Mouse (Mus musculus): ENCODE results near the gene Kat2b.
"Not testable (repeated sequence)": the region's sequence is repeated elsewhere in the genome, so short reads cannot be mapped to it uniquely, and the experiment has no call there.

Gene Kat2b

DNA sequence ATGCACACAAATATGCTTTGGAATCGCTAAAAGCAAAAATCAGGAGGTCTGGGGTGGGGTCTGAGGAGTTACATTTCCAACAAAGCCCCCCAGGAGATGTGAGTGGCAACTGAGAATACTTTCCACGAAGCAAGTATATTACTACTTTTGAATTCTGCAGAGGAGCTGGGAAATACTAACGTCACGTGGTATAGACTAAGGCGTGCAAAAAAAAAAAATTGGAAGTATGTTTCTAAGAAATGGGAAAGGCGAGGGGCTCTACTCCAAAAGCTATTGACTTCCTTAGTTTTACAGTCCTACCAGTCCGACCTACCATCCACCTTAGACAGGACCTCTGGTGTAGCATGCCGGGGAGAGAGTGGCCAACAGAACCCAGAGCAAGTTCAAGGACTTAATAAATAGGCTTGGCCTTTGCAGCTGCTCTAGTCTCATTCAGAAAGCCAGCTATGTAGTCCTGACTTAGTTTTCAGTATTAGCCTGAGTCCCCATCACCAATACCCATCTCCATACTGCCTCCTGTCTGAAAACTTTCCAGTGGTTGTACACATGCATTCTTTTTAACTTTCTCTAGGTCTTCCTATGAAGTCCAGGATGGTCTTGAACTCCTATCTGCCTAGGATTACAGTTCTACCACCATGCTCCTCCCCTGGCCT lies 2.2 kb downstream of the Kat2b start:
- DNase-seq (ENCODE audit: low read depth in 1 of 2, low spot score in 2 of 2), result no peak

DNA sequence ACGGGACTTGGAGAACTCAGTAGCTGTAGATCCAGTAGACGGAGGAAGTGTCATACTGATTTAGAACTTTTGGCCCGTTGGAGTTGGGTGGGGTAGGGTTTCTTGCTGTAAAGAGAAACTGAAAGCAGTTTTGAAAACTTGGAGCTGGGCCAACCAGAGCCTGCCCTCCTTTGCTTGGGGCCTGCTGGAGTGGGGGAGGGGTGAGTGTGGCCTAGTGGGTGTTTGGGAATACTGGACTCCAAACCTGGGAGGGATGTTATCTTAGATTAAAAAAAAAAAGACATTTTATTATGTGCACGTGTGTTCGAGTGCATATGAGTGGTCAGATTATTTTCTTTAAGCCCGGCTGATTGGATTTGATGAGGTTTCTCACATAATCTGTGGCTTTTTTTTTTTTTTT lies 3.2 kb downstream of the Kat2b start:
- DNase-seq (ENCODE audit: low read depth in 1 of 2, low spot score in 2 of 2), result peak; percentile 9 to 40

GRCm38 (mm10) chr17:53570361-53570875 lies 3.8 kb downstream of the Kat2b start:
- peak; percentile 51 to 54 for DNase-seq (ENCODE audit: low read depth in 1 of 2, low spot score in 2 of 2)

GRCm38 (mm10) chr17:53570932-53571331 lies 4.3 kb downstream of the Kat2b start:
- not testable (repeated sequence) for DNase-seq (ENCODE audit: low read depth in 1 of 2, low spot score in 2 of 2)

DNA sequence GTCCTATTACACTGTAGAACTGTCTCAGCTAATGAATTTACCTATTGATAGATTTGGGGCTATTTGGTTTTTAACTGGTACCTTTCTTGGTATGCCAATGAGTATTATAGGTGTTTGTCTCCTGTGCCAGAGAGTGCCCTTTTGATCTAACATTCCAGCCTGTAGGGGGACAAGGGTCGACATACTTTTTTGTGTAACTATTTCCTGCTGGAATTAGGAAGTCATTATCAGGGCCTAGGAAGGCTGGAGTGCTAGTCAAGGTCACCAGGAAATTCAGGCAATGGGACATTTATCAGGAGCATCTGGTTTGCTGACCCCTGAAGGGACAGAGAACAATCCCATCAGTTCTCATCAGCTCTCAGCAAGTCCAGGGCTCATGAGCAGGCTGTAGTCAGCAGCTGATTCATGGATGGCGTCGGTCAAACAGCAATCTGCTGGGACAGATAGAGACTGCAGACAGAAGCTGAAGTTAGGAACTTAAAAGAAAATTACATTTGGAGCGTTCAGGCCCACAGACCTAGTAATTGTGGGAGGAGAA lies 6.4 kb downstream of the Kat2b start:
- no peak for DNase-seq (ENCODE audit: low read depth in 1 of 2, low spot score in 2 of 2)

- DNase-seq (ENCODE audit: low read depth in 1 of 2, low spot score in 2 of 2), result no peak
These were observed 10.5 kb downstream of the Kat2b start for GRCm38 (mm10) chr17:53577151-53577550.

GRCm38 (mm10) chr17:53577754-53578153 lies 11.1 kb downstream of the Kat2b start:
- no peak for DNase-seq (ENCODE audit: low read depth in 1 of 2, low spot score in 2 of 2)

- DNase-seq (ENCODE audit: low read depth in 1 of 2, low spot score in 2 of 2), result no peak
These were observed 11.6 kb downstream of the Kat2b start for GRCm38 (mm10) chr17:53578249-53578648.

GRCm38 (mm10) chr17:53578776-53579175 lies 12.1 kb downstream of the Kat2b start:
- DNase-seq (ENCODE audit: low read depth in 1 of 2, low spot score in 2 of 2), result no peak

- no peak for DNase-seq (ENCODE audit: low read depth in 1 of 2, low spot score in 2 of 2)
These were observed 13.0 kb downstream of the Kat2b start for GRCm38 (mm10) chr17:53579612-53580011.

DNA sequence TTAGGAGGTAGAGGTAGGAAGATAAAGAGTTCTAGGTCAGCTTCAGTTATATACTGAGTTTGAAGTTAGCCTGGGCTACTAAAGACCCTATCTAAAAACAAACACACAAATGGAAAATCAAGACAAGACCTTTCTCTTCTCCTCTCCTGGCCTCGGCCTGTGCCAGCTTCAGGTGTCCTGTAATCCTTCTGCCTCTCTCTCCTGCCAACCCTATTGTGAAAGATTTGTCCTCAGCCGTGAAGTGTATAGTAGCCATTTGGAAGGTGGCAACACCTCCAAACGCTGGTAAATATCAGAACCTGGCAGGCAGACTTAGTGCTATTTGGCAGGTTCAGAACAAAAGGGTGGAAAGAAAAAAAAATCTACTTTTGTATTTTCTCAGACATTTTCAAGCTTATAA lies 13.6 kb downstream of the Kat2b start:
- no peak for DNase-seq (ENCODE audit: low read depth in 1 of 2, low spot score in 2 of 2)

DNA sequence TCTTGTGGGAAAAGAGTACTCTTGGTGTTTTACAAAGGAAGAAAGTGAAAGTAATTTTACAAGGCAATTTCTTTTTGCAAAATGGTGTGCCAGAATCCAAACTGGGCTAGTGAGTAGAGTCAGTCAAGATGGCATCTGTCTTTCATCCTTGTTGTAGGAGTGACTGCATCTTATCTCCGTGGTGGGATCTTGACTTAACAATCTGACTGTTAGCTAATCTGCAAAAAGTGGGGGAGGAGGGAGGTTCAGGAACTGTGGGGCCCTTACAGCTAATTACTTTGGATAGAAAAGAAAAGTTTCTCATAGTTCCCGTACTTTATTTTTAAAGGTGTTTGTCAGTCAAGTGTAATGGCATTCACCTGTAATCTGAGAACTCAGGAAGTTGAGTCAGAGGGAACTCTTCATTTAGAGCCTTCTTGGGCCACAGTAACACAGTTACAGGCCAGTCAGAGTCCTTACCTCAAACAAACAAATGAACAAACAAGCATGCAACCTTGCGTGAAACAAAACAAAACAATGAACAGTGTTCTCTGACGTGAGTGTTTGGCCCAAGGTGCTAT lies 15.4 kb downstream of the Kat2b start:
- no peak for DNase-seq (ENCODE audit: low read depth in 1 of 2, low spot score in 2 of 2)

DNA sequence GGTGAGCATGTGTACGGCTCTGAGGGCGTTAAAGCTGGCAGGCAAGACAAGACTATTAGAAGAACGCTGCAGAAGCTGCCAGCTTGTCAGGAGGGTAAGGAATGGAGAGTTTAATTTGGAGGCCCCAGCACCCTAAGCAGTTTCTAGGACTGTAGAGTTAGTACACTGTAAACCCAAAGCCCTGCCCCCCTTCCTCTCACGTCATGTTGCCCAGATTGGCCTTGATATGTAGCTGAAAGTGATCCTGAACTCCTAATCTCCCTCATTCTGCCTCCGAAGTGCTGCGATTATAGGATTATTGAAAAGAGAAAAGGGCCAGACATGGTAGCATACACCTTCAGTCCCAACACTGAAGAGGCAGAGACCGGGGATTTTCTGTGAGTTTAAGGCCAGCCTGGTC lies 16.1 kb downstream of the Kat2b start:
- DNase-seq (ENCODE audit: low read depth in 1 of 2, low spot score in 2 of 2), result no peak

- no peak for DNase-seq (ENCODE audit: low read depth in 1 of 2, low spot score in 2 of 2)
These were observed 17.4 kb downstream of the Kat2b start for GRCm38 (mm10) chr17:53583846-53584579.

GRCm38 (mm10) chr17:53587074-53587851 lies 20.6 kb downstream of the Kat2b start:
- DNase-seq (ENCODE audit: low read depth in 1 of 2, low spot score in 2 of 2), result peak; percentile 82 to 86

- DNase-seq (ENCODE audit: low read depth in 1 of 2, low spot score in 2 of 2), result no peak
These were observed 21.6 kb downstream of the Kat2b start for GRCm38 (mm10) chr17:53588097-53588855.

DNA sequence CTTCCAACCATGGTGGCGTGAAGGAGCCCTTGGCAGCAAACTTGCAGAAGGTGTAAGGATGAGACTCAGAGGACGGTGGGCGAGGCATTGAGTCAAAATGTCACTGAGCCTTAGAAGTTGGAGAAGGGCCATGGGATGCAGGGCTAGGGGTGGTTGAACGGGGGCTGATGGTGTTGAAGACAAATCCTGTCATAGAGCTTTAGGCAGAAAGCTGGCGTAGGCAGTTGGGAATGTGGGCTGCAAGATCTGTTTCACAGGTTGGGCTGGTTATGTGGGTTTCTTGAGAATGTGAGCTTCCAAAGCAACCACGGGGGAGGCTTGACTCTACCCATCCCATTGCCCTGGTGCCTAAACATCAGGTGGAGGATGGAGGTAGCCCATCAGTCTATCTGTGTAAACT lies 23.4 kb downstream of the Kat2b start:
- DNase-seq (ENCODE audit: low read depth in 1 of 2, low spot score in 2 of 2), result no peak

GRCm38 (mm10) chr17:53591910-53592309 lies 25.2 kb downstream of the Kat2b start:
- DNase-seq (ENCODE audit: low read depth in 1 of 2, low spot score in 2 of 2), result no peak

DNA sequence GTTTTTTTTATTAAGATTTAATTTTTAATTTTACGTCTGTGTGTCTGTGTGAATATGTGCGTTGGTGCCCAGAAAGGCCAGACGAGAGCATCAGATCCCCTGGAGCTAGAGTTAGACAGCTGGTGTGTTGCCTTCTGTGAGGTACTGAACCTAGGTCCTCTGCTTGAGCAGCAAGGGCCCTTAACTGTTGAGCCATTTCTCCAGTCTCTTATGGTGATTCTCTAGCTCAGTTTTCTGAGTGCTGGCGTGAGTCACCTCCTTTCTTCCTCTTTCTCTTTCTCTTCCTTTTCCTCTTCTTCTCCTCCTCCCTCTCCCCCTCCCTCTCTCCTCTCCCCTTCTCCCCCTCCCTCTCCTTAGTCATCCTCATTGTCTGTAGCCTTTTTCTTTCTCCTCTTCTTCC lies 27.9 kb downstream of the Kat2b start:
- DNase-seq (ENCODE audit: low read depth in 1 of 2, low spot score in 2 of 2), result no peak

DNA sequence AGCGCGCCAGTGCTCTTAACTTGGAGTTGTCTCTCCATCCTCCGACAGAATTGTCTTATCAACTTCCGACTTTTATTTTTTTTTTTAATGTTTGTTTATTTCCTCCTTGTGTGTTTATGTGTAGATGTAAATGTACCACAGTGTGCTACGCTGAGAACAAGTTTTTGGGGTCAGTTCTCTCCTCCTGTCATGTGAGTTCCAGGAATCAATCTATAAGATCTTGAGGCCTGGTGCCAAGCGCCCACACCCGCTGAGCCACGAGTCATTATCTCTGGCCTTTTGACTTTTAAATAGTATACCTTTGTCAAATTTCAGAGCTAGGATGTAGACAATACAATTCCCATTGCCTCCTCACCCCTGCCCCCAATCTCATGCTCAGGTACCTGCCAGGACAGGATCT lies 28.9 kb downstream of the Kat2b start:
- no peak for DNase-seq (ENCODE audit: low read depth in 1 of 2, low spot score in 2 of 2)

Data from monocyte, adult 2 months (primary cell).